Mouse (Mus musculus) ES-Bruce4 (cell line): ENCODE results near the gene Pcf11.

Experiments used
- CTCF ChIP-seq: IDR thresholded peaks from one replicate; pipeline ENCODE4 v1.8.1; 2011; ENCODE audit warnings: low read depth, low read length
- EP300 ChIP-seq: IDR thresholded peaks from 2 replicates; pipeline ENCODE4 v1.6.1; 2011; ENCODE audit warnings: low read depth, low read length; ENCODE audit not compliant: insufficient read depth

DNA sequence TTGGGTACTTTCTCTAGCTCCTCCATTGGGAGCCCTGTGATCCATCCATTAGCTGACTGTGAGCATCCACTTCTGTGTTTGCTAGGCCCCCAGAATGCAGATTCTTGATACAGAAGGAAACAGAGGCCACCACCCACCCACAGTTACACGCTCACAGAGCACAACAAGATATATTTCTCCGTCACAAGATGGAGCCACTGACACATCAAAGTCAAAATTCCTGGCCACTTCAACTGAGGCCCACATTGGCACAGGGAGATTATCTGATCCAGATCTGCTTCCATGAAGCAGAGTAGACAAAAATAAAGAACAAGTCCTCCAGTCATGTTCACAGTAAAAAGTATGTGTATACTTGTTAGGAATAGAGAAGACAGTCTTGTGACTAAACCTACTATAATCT is 39.6 kb downstream of the Pcf11 start:
- TF ChIP-seq CTCF (no peak), EP300 (no peak)
